ENCODE assay signal across 15 mouse cellular contexts in the genomic region with DNA sequence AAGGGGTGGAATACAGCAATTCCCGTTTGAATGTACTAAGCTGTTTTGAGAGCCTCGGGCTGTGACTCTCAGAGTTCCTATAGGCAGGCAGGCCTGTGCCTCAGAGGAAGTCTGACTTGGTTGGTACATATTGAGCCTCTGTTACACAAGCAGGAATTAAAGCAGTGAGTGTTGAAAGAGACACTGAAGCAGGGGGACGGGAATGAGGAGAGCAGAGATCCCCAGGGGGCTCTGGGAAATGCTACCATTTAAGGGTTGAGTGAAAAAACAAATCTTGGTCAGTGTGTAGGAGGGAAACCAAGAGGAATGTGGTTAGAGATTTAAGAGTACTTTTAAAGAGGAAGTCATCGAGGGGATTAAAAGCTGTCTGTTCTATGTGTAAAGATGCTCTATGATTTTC. TPM values are rescaled to one million over a fixed set of nuclear protein-coding genes. Genes with fewer than 3 reads are reported as not detected.
DNase-seq lines count a peak whose midpoint lies in the region; ATAC-seq and TF ChIP-seq lines count a peak whose summit lies in the region.
"Had no signal": no experiment of that assay in that cellular context is flagged by ENCODE, and none has a peak within 500 bp of the region (broad histone marks: within the 10 kb centered on the region; RNA-seq: fewer than 3 reads in every experiment).

No protein-coding gene starts in this region.

- H3K79me2 ChIP-seq in C2C12 (ENCODE audit: control insufficient read depth, insufficient read depth) = no peaks in the 10 kb centered on the region

- peak; percentile 70 for ATAC-seq in kidney, embryonic 14.5 days (ENCODE audit: low FRiP score, low TSS enrichment)
- peak; percentile 84 for ATAC-seq in granulocyte monocyte progenitor cell, adult 5-6 weeks (replicated peaks; ENCODE audit: poor library complexity, severe bottlenecking)

- DNase-seq in adrenal gland, postnatal 14 days = peak; percentile 16
- no peak for DNase-seq in adrenal gland, postnatal 36 days
- no peak for DNase-seq in kidney, postnatal 25 days
- no peak for DNase-seq in layer of hippocampus, adult 2 months (ENCODE audit: low spot score in 2 of 2)
- DNase-seq in urinary bladder, postnatal 10 days (ENCODE audit: low spot score) = no peak
- DNase-seq: cerebellum, adult 8-10 months; kidney, adult 9 months; layer of hippocampus, postnatal 36 days; thymus, postnatal 4 days had no signal

- no peak overlapping the region for H3K9ac ChIP-seq in kidney, embryonic 14.5 days (ENCODE audit: low read depth, low read length)
- H3K9ac ChIP-seq: lung, embryonic 15.5 days; stomach, embryonic 15.5 days had no signal

- peak overlapping the region; percentile 62; the same call in 1 of the 2 replicates for H3K27ac ChIP-seq in kidney, embryonic 14.5 days (ENCODE audit: low read depth, low read length)
- no peak overlapping the region for H3K27ac ChIP-seq in layer of hippocampus, adult 2 months
- H3K27ac ChIP-seq: lung, embryonic 15.5 days; stomach, embryonic 15.5 days had no signal

- TF ChIP-seq CTCF in C2C12 (IDR thresholded peaks at IDR 0.05; ENCODE audit: control insufficient read depth, insufficient read depth, insufficient read length) = no peak
- TF ChIP-seq CTCF in layer of hippocampus, adult 2 months (conservative IDR thresholded peaks at IDR 0.05) = no peak

- H3K9me3 ChIP-seq in kidney, embryonic 14.5 days (ENCODE audit: control insufficient read depth, low read length) = no peaks in the 10 kb centered on the region
- H3K9me3 ChIP-seq: lung, embryonic 15.5 days; stomach, embryonic 15.5 days had no signal

- peak overlapping the region; percentile 4 for H3ac ChIP-seq in C2C12 (ENCODE audit: control insufficient read depth, insufficient read length, low read depth)

- peaks cover 14% of the 10 kb centered on the region for H3K4me1 ChIP-seq in kidney, embryonic 14.5 days (ENCODE audit: control insufficient read depth, insufficient read depth, low read length)

- H3K27me3 ChIP-seq in kidney, embryonic 14.5 days (ENCODE audit: control insufficient read depth, insufficient read depth, low read length) = no peaks in the 10 kb centered on the region
- H3K27me3 ChIP-seq in C2C12 (ENCODE audit: control insufficient read depth, insufficient read depth, insufficient read length) = no peaks in the 10 kb centered on the region
- H3K27me3 ChIP-seq: lung, embryonic 15.5 days; stomach, embryonic 15.5 days had no signal

- no peaks in the 10 kb centered on the region for H3K36me3 ChIP-seq in kidney, embryonic 14.5 days (ENCODE audit: control insufficient read depth, insufficient read depth, low read length)
- H3K36me3 ChIP-seq in C2C12 (ENCODE audit: control insufficient read depth, insufficient read depth) = no peaks in the 10 kb centered on the region
- H3K36me3 ChIP-seq: lung, embryonic 15.5 days; stomach, embryonic 15.5 days had no signal

- no peak overlapping the region for H3K4me2 ChIP-seq in kidney, embryonic 14.5 days (replicated peaks; ENCODE audit: low read depth, low read length)
- H3K4me2 ChIP-seq: lung, embryonic 15.5 days; midbrain, embryonic 11.5 days; stomach, embryonic 15.5 days had no signal

- H3K79me3 ChIP-seq in C2C12 (ENCODE audit: low read depth) = no peaks in the 10 kb centered on the region

- H3K4me3 ChIP-seq in kidney, embryonic 14.5 days (ENCODE audit: low read length) = no peak overlapping the region
- no peak overlapping the region for H3K4me3 ChIP-seq in C2C12 (ENCODE audit: insufficient read depth, poor library complexity, severe bottlenecking)
- no peak overlapping the region for H3K4me3 ChIP-seq in layer of hippocampus, adult 2 months
- H3K4me3 ChIP-seq: lung, embryonic 15.5 days; stomach, embryonic 15.5 days had no signal

- WGBS in kidney, embryonic 14.5 days = 14% methylated on average over 4 of the region's 4 CpGs

TF ChIP-seq in C2C12, 6 proteins besides CTCF, POLR2A, EP300 and RAD21:
- TF ChIP-seq MYOD1 (IDR thresholded peaks at IDR 0.05; ENCODE audit: control insufficient read depth, insufficient read length, low read depth) = no peak
- TF ChIP-seq CEBPB (IDR thresholded peaks at IDR 0.05; ENCODE audit: low read depth) = peak; percentile 91

RNA-seq across cellular contexts. Expression of a gene that starts 49.0 kb away (rescaled TPM):
- 11.2 and 12.1 TPM in 2 replicates for total RNA-seq in adrenal gland, postnatal 14 days (2021)
- total RNA-seq in adrenal gland, postnatal 36 days (2021) = 10 to 100 TPM; 13.3 to 13.9 TPM
- 13.6 and 14.3 TPM in 2 replicates for polyA plus RNA-seq in kidney, embryonic 14.5 days (2014; fragmentation: Nextera tagmentation; extraction: Ambion mirVana)
- polyA plus RNA-seq in C2C12 (2012; fragmentation: generic; extraction: Trizol) = 3.6 TPM
- total RNA-seq in granulocyte monocyte progenitor cell, adult 5-6 weeks (2014; fragmentation: Nextera tagmentation) = 5.7 and 19.7 TPM in 2 replicates
- total RNA-seq in granulocyte monocyte progenitor cell, adult 5-6 weeks (2017) = 21.6 and 22.9 TPM in 2 replicates
- total RNA-seq in layer of hippocampus, adult 2 months (2021) = 10 to 100 TPM; 65.5 to 69.7 TPM
